7 mouse cellular contexts compared by ENCODE assay signal in the genomic region with DNA sequence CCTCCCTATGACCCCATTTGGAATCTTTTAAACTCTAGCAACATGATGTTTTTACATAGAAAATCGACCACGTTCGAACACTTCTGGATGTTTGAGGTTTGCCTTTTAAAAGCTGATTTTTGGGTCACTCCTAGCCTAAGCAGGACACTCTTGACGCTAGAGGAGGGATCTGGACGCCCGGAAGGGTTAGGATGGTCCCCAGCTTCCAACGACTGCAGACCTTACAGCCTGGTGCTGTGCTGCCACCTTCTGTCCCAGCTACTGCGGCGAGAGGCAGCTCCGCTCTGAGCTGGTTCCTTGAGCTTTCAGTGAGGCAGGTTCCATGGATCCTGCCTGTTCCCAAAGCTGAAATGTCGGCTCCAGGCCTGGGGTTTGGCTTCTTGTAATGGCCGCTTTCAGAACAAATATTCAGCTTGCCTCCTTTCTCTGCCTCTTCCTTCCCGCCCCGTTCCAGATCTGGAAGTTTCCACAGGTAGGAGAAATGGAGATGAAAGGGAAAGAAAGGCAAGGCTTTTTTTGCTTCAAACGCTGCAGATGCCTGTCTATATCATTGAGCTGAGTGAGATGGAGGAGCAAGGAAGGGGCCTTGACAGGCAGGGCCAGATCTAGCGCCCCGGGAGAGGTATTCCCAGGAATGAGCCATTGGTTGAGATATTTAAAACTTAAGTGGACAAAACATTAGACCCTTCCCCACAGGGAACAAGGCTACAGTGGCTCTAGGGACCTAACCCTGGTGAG.
DNase-seq lines count a peak whose midpoint lies in the region; ATAC-seq lines count a peak whose summit lies in the region.

No protein-coding gene starts in this region.

- H3K4me2 ChIP-seq in intestine, embryonic 15.5 days (replicated peaks): peak overlapping the region; percentile 32; the same call in 1 of the 2 replicates
- peak overlapping the region; percentile 5 for H3K4me2 ChIP-seq in midbrain, embryonic 13.5 days (replicated peaks)
- H3K4me2 ChIP-seq in stomach, embryonic 14.5 days (replicated peaks; ENCODE audit: low read depth, low read length): no peak overlapping the region

- peak; percentile 19 to 20 for DNase-seq in adrenal gland, postnatal 4 days (ENCODE audit: low spot score in 2 of 2)
- DNase-seq in embryo, embryonic 9.5 days (ENCODE audit: extremely low spot score): peak; percentile 82
- DNase-seq in gonadal fat pad, adult 2 months (ENCODE audit: low read depth): peak; percentile 9
- DNase-seq in left cerebral cortex, postnatal 10 days (ENCODE audit: extremely low spot score in 1 of 2, low spot score in 2 of 2): peak; percentile 64 to 84

- no peak overlapping the region for H3K9ac ChIP-seq in intestine, embryonic 15.5 days
- H3K9ac ChIP-seq in midbrain, embryonic 13.5 days (replicated peaks): peak overlapping the region; percentile 32; the same call in 1 of the 2 replicates
- no peak overlapping the region for H3K9ac ChIP-seq in stomach, embryonic 14.5 days (replicated peaks; ENCODE audit: low read depth, low read length)

- no peak overlapping the region for H3K4me3 ChIP-seq in intestine, embryonic 15.5 days (replicated peaks)
- no peak overlapping the region for H3K4me3 ChIP-seq in midbrain, embryonic 13.5 days (replicated peaks)
- no peak overlapping the region for H3K4me3 ChIP-seq in stomach, embryonic 14.5 days (ENCODE audit: low read depth, low read length)

- peak; percentile 81 for ATAC-seq in intestine, embryonic 15.5 days
- ATAC-seq in midbrain, embryonic 13.5 days: peak; percentile 97
- ATAC-seq in stomach, embryonic 14.5 days (ENCODE audit: insufficient number of reproducible peaks, insufficient read depth, low FRiP score, low read depth): peak; percentile 86

- no peaks in the 10 kb centered on the region for H3K4me1 ChIP-seq in intestine, embryonic 15.5 days (replicated peaks)
- H3K4me1 ChIP-seq in midbrain, embryonic 13.5 days (replicated peaks): peaks cover 40% of the 10 kb centered on the region
- 0 out of 2 replicates have a peak, but pooled peaks cover 6% of the 10 kb centered on the region for H3K4me1 ChIP-seq in stomach, embryonic 14.5 days (ENCODE audit: control insufficient read depth, insufficient read depth, low read length)

- H3K27ac ChIP-seq in intestine, embryonic 15.5 days: no peak overlapping the region
- H3K27ac ChIP-seq in midbrain, embryonic 13.5 days: peak overlapping the region; percentile 51; the same call in 1 of the 2 replicates
- H3K27ac ChIP-seq in stomach, embryonic 14.5 days (ENCODE audit: low read length): no peak overlapping the region

- no peaks in the 10 kb centered on the region for H3K9me3 ChIP-seq in intestine, embryonic 15.5 days
- H3K9me3 ChIP-seq in midbrain, embryonic 13.5 days: no peaks in the 10 kb centered on the region
- H3K9me3 ChIP-seq in stomach, embryonic 14.5 days (ENCODE audit: control insufficient read depth, low read depth, low read length): no peaks in the 10 kb centered on the region

- H3K36me3 ChIP-seq in intestine, embryonic 15.5 days: no peaks in the 10 kb centered on the region
- no peaks in the 10 kb centered on the region for H3K36me3 ChIP-seq in midbrain, embryonic 13.5 days
- H3K36me3 ChIP-seq in stomach, embryonic 14.5 days (ENCODE audit: control insufficient read depth, insufficient read depth, low read length): no peaks in the 10 kb centered on the region

- 18% methylated on average over 17 of the region's 17 CpGs for WGBS in intestine, embryonic 15.5 days
- WGBS in midbrain, embryonic 13.5 days: 12% methylated on average over 17 of the region's 17 CpGs
- WGBS in stomach, embryonic 14.5 days: 17% methylated on average over 17 of the region's 17 CpGs

- no peaks in the 10 kb centered on the region for H3K27me3 ChIP-seq in intestine, embryonic 15.5 days (replicated peaks)
- H3K27me3 ChIP-seq in midbrain, embryonic 13.5 days: peaks cover 11% of the 10 kb centered on the region
- H3K27me3 ChIP-seq in stomach, embryonic 14.5 days (ENCODE audit: control insufficient read depth, insufficient read depth, low read length): no peaks in the 10 kb centered on the region

- intact Hi-C loops in left cerebral cortex, postnatal 10 days (cut with DNase I): loop anchor here (5.0 to 10.0 kb wide), 4 partner anchors 239 to 797 kb away; a partner anchor contains a TSS

Comparison
In these comparisons a context has a peak if more than half of its experiments do, and no peak if none do; other contexts are left out.
1. DNase-seq: peak in every context shown above with its lines; median percentile 82 in embryo, embryonic 9.5 days; 74 in left cerebral cortex, postnatal 10 days; 20 in adrenal gland, postnatal 4 days; 9 in gonadal fat pad, adult 2 months.